Comparison of ENCODE assay signal across 10 mouse cellular contexts in the genomic region with DNA sequence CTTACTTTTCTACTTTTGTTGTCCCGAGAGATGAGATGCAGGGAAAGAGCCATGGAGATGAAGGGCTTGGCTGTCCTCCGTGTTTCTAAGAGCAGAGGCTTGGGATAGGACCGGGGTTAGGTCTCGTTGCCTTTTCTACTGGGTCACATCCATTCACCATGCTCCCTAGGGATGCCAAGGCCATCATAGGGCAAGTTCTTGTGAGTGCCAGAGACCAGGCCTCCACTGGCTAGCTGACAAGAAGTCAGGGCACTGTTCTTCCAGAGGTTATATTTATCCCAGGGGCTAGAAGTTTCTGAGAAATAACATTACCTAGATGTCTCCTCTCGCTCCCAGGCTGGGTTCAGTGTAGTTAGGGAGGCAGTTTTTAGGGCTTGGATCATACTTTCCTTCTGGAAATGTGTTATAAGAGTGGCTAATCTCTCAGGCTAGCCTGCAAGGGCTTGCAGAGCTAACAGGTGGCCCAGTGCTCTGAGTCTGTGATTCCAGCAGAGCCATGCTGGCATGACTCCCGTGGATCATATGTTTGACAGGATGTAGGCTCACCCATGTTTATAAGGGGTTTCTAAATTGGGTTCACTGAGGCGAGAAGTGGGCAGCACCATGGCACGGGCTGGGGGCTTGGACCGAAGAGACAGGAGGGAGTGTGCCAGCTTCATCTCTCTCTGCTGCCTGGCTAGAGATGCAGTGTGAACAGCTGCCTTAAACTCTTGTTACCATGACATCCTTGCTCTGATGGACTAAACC.
DNase-seq lines count a peak whose midpoint lies in the region; ATAC-seq and TF ChIP-seq lines count a peak whose summit lies in the region.
"Had no signal": no experiment of that assay in that cellular context is flagged by ENCODE, and none has a peak within 500 bp of the region (broad histone marks: within the 10 kb centered on the region; RNA-seq: fewer than 3 reads in every experiment).

No protein-coding gene starts in this region.

- no peaks in the 10 kb centered on the region for H3K27me3 ChIP-seq in forebrain, embryonic 16.5 days (replicated peaks; ENCODE audit: control insufficient read depth, insufficient read depth, low read length)
- no peaks in the 10 kb centered on the region for H3K27me3 ChIP-seq in forebrain, embryonic 13.5 days
- H3K27me3 ChIP-seq in cerebellum, adult 2 months (ENCODE audit: control insufficient read depth, insufficient read depth, low read length): no peaks in the 10 kb centered on the region
- H3K27me3 ChIP-seq: limb, embryonic 12.5 days; midbrain, embryonic 12.5 days had no signal

- no peaks in the 10 kb centered on the region for H3K9me3 ChIP-seq in forebrain, embryonic 16.5 days (ENCODE audit: control insufficient read depth, low read length)
- no peaks in the 10 kb centered on the region for H3K9me3 ChIP-seq in forebrain, embryonic 13.5 days (replicated peaks)
- H3K9me3 ChIP-seq: limb, embryonic 12.5 days; midbrain, embryonic 12.5 days had no signal

- no peak overlapping the region for H3K27ac ChIP-seq in forebrain, embryonic 16.5 days (ENCODE audit: low read length)
- H3K27ac ChIP-seq in forebrain, embryonic 13.5 days: no peak overlapping the region
- H3K27ac ChIP-seq in cerebellum, adult 2 months (ENCODE audit: insufficient read depth, low read length): no peak overlapping the region
- H3K27ac ChIP-seq: limb, embryonic 12.5 days; midbrain, embryonic 12.5 days had no signal

- TF ChIP-seq CTCF in cerebellum, adult 2 months (IDR thresholded peaks at IDR 0.05; ENCODE audit: borderline replicate concordance, insufficient read depth, low read depth, low read length): no peak

- H3K9ac ChIP-seq in forebrain, embryonic 16.5 days (replicated peaks; ENCODE audit: low read depth, low read length): no peak overlapping the region
- no peak overlapping the region for H3K9ac ChIP-seq in forebrain, embryonic 13.5 days
- H3K9ac ChIP-seq: limb, embryonic 12.5 days; midbrain, embryonic 12.5 days had no signal

- 0 out of 2 replicates have a peak, but pooled peaks cover 2% of the 10 kb centered on the region for H3K4me1 ChIP-seq in forebrain, embryonic 16.5 days (replicated peaks; ENCODE audit: control insufficient read depth, insufficient read depth, low read length)
- H3K4me1 ChIP-seq in forebrain, embryonic 13.5 days: no peaks in the 10 kb centered on the region
- peaks cover 14% of the 10 kb centered on the region; the same call in 1 of the 2 replicates for H3K4me1 ChIP-seq in cerebellum, adult 2 months (ENCODE audit: control insufficient read depth, insufficient read depth, low read length)
- H3K4me1 ChIP-seq: midbrain, embryonic 12.5 days had no signal

- peak; percentile 50; the same call in 1 of the 2 replicates for ATAC-seq in forebrain, embryonic 16.5 days
- no peak for ATAC-seq in forebrain, embryonic 13.5 days
- no peak for ATAC-seq in monocyte, adult 5-6 weeks (replicated peaks; ENCODE audit: insufficient number of reproducible peaks, low FRiP score, low TSS enrichment, poor library complexity, severe bottlenecking)

- no peak overlapping the region for H3K4me3 ChIP-seq in forebrain, embryonic 16.5 days (replicated peaks; ENCODE audit: low read length)
- no peak overlapping the region for H3K4me3 ChIP-seq in forebrain, embryonic 13.5 days
- no peak overlapping the region for H3K4me3 ChIP-seq in cerebellum, adult 2 months (replicated peaks; ENCODE audit: insufficient read depth, low read depth, low read length)
- H3K4me3 ChIP-seq: limb, embryonic 12.5 days; midbrain, embryonic 12.5 days had no signal

- DNase-seq in cerebellum, adult 2 months: peak; percentile 57 to 68
- DNase-seq in gastrocnemius, postnatal 36 days: peak; percentile 29 to 51
- DNase-seq in left cerebral cortex, postnatal 25 days (ENCODE audit: low spot score in 2 of 2): peak; percentile 49 to 96
- no peak for DNase-seq in embryo, embryonic 10 days (ENCODE audit: low spot score)
- no peak for DNase-seq in spleen, adult 12 weeks (ENCODE audit: low spot score)

- 77% methylated on average over 9 of the region's 9 CpGs for WGBS in forebrain, embryonic 16.5 days
- WGBS in forebrain, embryonic 13.5 days: 87% methylated on average over 9 of the region's 9 CpGs
- WGBS in cerebellum, adult 2 months: 21% methylated on average over 9 of the region's 9 CpGs

- no peak for TF ChIP-seq POLR2A in cerebellum, adult 2 months (IDR thresholded peaks at IDR 0.05; ENCODE audit: borderline replicate concordance, insufficient read depth, low read length)

- H3K36me3 ChIP-seq in forebrain, embryonic 16.5 days (ENCODE audit: control insufficient read depth, insufficient read depth): no peaks in the 10 kb centered on the region
- no peaks in the 10 kb centered on the region for H3K36me3 ChIP-seq in forebrain, embryonic 13.5 days (ENCODE audit: poor library complexity, severe bottlenecking)
- H3K36me3 ChIP-seq: limb, embryonic 12.5 days; midbrain, embryonic 12.5 days had no signal

- H3K4me2 ChIP-seq in forebrain, embryonic 16.5 days (ENCODE audit: low read length): no peak overlapping the region
- no peak overlapping the region for H3K4me2 ChIP-seq in forebrain, embryonic 13.5 days
- H3K4me2 ChIP-seq: limb, embryonic 12.5 days; midbrain, embryonic 12.5 days had no signal

- intact Hi-C loops in gastrocnemius, postnatal 36 days (cut with DNase I): no loop called here
- intact Hi-C loops in left cerebral cortex, postnatal 25 days (cut with DNase I): loop anchor here (5.0 kb wide), 1 partner anchor 80 kb away; no protein-coding TSS in a partner anchor

Comparison
In these comparisons a context has a peak if more than half of its experiments do, and no peak if none do; other contexts are left out.
1. DNase-seq: peak in cerebellum, adult 2 months (2 of 2), gastrocnemius, postnatal 36 days (2 of 2) and left cerebral cortex, postnatal 25 days (2 of 2); none in embryo, embryonic 10 days (single experiment) and spleen, adult 12 weeks (single experiment).